Mouse (Mus musculus): Measurements from ENCODE around the gene Olfr876. TPM values are rescaled to one million over a fixed set of nuclear protein-coding genes. Genes with fewer than 3 reads are reported as not detected.
"Not testable (repeated sequence)": the region's sequence is repeated elsewhere in the genome, so short reads cannot be mapped to it uniquely, and the experiment has no call there.

Gene Olfr876
- not detected for polyA plus RNA-seq (2017; shearing (Covaris generic))

DNA sequence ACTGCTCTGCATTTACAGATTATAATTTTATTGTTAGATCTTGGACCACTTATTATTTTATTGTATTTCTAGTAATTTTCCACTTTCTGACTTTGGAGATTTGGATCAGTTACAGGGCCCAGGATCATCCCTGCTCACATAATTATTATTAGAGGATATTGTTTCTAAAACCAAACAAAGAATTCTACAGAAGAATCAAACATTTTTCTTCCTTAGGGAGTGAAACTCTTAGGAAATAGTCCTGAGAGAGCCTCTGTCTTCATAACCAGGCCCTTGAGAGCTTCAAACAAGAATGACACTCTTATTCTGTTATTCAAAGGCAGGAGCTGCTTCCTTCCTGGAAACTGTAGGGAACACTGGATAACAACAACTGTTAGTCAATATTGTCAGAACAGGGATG, at the start of gene Olfr876:
Gene Olfr876 (plus strand): TSS at position 301 of the 400 bp plus-strand sequence.
- ATAC-seq, result no peak

DNA sequence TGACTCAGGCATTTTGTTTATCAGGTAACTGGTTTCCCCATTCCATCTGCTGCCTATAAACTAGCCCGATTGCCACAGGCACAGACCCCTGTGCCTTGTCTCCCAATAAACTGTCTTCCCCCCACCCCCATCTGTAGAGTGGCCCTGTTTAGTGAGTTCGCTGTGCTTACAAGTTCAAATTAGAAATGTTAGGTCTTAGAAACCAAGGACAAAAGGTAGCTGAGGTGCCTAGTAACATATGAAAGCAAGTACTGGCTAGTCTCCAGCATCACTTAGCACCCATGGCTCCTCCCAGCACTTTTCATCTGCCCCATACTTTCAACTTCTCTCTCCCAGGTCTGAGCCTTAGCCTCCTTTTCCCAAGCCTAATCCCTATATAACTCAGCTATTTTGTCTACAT, 41.1 kb upstream of the Olfr876 start:
- ATAC-seq, result no peak

DNA sequence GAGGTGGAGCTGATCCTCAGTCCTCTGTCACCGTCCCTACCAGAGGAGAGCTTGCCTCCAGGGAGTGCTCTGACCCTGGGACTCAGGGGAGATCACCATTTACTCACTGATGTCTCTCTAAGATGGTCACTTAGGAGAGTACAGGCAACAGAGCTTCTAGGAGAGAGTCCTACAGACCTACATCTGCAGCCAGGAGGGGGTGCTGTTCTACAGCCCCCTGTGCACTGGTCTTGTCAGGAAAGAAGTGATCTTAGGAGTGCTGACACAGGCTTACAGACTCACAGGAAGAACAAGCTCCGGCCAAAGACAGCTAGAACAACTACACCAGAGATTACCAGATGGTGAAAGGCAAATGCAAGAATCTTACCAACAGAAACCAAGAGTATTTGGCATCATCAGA, 40.3 kb upstream of the Olfr876 start:
- no peak for ATAC-seq

DNA sequence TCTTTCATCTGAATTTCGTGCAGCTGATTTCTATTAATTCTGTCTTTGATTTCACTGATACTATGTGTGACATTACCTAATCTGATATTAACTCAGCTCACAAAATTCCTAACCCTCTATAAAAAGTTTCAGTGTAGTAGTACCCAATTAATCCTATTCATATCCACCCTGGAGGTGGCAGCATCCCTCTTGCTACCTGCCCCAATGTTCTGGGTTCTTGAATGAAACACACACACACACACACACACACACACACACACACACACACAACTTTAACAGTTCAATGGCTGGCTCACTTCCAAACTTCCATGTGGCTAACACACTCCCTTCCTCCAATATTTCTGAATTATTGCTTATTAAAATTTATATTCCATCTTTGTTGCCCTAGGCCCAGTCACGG, 32.2 kb upstream of the Olfr876 start:
- ATAC-seq, result no peak

DNA sequence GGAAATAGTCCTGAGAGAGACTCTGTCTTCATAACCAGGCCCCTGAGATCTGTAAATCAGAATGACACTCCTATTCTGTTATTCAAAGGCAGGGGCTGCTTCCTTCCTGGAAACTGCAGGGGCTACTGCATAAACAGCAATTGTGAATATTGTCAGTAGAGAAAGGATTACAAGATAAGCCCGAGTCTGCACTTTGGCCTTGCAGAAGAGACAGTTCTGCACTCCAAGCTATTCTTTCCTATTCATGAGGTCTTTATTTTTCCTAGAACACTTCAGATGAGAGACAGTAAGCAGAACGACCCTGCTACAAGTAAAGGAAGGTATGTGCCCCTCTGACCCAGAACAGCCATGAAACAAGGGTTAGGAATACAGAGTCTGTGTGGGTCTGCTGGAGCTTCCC, 31.1 kb upstream of the Olfr876 start, which contains the start of gene Olfr875:
Gene Olfr875 (plus strand): TSS at position 99 of the 400 bp plus-strand sequence.
- ATAC-seq, result no peak

DNA sequence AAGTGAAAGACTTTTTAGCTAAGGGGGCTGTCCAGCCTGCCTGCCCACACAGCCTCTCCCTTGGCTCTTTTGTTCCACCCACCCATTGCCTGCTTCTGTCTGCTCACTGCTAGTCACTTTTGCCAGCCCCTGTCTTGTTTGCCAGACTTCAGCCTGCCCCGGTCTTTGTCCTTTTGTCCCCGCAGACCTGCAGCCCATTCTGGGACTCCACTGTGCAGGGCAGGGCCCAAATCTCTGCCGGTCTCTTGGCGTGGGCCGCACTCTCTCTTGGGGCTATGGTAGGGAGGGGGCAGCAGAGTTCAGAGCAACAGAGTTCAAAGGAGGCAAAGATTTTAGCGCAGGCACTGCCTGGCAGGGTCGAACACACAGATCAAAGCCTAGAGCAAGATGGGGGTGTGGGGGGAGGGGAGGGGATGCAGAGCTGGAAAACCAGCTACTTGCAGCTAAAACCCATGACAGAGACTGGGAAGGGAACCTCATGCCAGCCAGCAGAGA, 20.0 kb upstream of the Olfr876 start:
- ATAC-seq, result no peak

DNA sequence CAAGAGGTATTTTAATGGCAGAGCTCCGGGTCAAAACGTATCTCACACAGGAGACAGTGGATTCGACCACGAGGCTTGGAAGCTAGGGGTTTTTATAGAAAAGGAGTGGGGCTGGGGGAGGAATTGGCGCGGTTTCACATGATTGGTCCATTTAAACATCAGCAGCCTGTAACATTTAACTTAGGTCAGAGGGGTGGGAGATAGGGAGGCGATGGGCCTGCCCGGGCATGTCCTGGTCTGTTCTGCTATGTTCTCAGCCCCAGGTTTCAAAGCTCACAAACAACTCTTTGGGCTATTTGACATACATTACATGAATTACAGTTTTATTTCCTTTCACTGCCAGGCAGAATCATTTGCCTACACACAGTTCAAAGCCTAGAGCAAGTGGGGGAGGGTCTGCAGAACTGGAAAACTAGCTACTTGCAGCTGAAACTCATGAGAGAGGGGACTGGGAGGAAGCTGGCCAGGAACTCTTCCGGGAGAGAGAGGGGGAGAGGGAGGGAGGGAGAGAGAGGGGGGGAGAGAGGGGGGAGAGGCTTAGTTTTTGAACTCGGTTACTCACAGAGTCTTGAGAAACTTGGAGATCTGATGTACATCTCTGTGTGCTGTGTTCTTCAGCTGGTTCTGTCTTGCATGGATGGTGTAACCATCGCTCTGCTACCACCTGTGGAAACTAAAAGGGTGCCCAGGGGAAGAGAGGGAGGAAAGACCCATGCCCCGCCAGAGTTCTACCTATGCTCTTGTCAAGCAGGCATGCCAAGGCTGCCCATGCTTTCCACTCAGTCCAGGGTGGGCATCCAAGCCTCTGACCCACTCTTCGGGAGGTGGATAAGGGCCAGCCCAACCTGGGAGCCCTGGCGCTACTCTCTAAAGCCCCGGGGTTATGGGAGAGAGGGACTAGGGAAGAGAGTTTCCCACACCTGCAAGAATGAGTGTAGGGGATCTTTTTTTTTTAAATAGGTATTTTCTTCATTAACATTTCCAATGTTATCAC, 19.1 kb upstream of the Olfr876 start:
- not testable (repeated sequence) for ATAC-seq

DNA sequence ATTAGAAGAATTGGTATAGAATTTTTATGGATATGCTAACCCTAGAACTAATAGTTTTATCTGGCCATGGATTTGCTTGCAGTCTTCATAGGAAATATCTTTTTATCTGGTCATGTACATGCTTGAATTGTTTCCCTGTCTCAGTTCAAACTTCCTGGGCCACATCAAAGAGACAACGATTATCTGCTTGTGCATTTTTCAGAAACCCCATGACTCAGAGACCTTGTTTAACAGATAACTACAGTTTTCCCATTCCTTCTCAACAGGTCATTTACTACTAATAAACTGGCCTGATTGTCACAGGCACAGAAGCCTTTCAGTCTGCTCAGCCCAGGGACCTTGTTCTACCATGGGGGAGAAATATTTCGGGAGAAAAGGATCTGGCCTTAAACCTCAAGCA, 16.4 kb upstream of the Olfr876 start:
- ATAC-seq, result no peak

DNA sequence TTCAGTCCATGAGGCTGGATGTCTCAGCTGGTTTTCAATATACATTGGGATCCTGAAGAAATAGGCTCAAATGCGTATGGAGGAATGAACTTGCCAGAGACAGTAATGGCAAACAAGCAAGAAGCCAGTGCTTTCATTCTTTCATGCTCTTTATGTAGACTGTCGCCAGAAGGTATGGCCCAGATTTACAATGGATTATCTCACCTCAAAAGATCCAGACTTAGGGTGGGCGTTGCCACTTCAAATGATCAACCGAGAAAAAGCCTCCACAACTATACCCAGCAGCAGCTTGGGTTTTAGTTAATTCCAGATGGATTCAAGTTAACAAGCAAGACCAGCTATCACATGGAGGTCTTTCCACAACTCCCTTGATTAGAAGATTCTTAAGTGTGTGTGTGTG, 776 bp upstream of the Olfr876 start:
- ATAC-seq, result no peak

DNA sequence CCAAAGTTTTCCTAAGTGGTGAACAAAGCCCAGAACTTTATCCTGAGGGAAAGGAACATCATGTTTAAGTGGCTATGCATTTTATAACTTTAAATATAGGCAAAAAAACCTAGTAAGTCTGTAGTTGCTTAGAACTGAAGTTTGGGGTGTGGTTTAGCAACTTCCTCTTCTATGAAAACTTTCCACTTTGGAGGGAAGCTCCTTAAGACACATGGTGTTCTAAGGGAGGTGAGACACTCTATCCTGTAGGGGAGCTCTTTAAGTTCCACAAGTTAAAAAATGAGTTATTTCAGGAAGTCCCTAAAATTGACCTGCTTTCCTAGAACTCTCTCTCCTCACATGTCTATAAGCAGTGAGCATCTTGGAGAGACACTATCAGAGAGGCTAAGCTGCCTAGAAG, 4.4 kb downstream of the Olfr876 start:
- ATAC-seq, result no peak

DNA sequence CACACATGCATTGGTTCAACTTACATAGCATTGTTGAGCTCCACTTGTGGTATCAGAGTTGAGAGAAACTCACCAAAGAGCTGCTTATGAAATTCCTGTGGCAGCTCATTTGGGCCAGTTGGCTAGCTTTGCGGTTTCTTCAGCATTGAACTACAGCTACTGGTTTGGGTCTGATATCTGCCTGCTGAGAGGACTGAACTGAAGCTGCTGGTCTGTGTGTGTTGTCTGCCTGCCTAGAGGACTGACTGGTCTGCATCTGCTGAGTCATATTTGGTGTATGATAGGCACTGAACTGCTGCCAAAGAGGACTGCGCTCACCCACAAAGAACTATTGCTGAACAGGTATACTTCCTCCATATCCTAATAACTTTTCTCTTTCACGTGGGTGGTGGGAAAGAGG, 5.6 kb downstream of the Olfr876 start:
- ATAC-seq, result no peak

DNA sequence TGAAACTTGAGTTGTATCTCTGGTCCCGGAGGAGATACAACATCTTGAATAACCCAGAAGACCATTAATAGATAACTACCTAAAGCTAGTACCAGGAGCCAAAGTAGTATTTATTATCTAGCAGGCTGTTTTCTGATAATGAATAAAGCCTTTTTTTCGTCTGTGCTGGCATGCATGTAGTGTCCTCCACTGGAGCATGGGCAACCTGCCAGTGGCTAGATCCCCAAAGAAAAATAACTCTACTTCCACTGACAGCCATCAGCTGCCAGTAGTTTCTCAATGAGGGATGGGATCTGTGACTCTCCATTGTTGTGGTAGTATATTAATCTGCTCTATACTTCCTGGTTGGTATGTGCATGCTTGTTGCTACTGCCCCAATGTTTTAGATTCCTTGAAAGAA, 6.1 kb downstream of the Olfr876 start:
- no peak for ATAC-seq

DNA sequence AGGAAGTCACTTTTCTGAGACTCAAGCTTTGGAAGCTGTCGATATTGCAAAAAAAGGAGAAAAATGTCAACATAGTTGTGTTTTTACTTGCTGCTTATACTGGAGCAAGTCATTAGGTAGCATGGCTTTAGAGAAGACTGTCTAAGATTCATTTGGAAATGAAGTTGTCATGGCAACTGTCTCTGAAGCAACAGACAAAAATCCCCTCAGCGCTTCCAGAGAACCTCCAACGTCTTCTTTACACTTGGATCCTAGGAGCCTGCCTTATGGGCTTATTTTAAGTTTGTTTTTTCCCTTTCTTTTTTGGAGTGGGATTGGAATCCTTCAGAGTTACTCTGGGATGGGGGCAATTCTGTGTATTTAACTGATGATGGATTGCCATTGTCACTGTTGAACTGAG, 11.9 kb downstream of the Olfr876 start:
- no peak for ATAC-seq

DNA sequence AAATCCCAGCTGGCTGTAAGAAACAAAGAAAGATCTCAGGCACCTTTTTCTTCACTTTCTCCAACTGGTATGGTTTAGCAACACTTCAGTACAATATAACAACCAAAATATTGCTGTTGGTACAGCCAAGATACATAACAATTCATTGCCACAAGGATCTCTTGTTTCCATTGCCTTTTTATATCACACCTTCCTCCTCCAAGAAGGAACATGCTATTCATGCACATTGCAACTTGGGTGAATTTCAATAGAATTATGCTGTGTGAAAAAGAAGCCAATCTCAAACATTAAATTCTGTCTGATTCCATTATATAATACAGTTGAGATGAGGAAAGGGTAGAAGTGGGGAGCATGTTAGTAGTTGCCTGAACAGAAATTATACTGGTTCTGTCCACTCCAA, 27.1 kb downstream of the Olfr876 start:
- no peak for ATAC-seq

DNA sequence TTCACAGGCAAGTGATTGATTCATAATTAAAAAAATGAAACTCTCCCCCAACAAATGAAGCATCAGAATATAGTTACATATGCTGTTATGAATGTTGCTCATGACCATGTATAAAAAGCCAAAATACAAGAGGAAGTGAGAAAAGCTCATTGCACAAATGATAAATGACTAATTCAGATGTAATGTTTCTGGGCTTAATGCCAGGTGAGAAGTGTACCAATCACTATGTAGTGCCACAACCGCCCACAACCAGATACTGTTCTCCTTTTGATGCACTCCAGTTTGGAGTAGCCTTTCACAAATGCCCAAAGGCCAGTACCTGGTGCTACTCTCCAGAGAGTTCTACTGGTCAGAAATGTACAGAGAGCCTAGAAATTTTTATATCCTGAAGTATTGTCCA, 30.5 kb downstream of the Olfr876 start:
- no peak for ATAC-seq

DNA sequence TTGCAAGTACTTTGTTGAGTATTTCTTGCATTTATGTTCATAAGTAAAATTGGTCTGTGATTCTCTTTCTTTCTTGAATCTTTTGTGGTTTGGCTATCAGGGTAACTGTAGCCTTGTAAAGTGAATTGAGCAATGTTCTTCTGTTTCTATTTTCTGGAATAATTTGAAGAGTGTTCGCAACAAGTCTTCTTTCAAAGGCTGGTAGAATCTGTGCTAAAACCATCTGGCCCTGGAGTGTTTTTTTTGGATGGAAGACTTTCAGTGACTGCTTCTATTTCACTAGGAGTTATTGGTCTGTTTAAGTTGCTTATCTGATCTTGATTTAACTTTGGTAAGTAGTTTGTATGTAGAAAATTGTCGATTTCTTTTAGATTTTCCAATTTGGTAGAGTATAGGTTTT, 46.4 kb downstream of the Olfr876 start:
- ATAC-seq, result no peak

DNA sequence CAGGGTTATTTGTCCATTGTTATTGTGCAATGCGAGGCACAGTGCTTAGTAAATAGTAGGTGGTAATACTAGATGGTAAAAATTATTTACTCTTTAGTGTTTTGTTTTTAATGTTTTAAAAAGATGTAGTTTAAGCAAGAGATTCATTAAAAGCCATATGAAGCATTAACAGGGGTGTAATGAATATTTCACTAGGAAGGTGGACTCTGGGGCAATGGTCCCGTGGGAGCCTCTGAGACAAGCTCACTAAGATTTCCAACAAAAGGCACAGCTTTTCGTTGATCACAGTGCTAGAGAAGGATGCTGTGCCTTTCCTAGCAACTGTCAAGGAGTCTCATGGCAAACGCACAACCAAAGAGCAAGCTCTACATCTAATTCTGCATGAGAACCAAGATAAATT, 51.1 kb downstream of the Olfr876 start, which contains the start of gene Olfr877:
Gene Olfr877 (plus strand): TSS at position 301 of the 400 bp plus-strand sequence.
- ATAC-seq, result no peak

Other genes with a start within 250 kb of the Olfr876 start
- 10 to 100 TPM; 17.2 to 17.7 TPM for gene Siae, start 247.3 kb upstream of the Olfr876 start, polyA plus RNA-seq (2017; shearing (Covaris generic))
- gene Spa17, start 189.3 kb upstream of the Olfr876 start, polyA plus RNA-seq (2017; shearing (Covaris generic)), result under 1 TPM in 1 of 2 experiments, not detected in 1; 0.97 TPM
- gene Tbrg1, start 145.7 kb upstream of the Olfr876 start, polyA plus RNA-seq (2017; shearing (Covaris generic)), result 100 to 1,000 TPM; 201 to 217 TPM
- gene Panx3, start 133.8 kb upstream of the Olfr876 start, polyA plus RNA-seq (2017; shearing (Covaris generic)), result not detected
- gene Olfr160, start 86.8 kb upstream of the Olfr876 start, polyA plus RNA-seq (2017; shearing (Covaris generic)), result under 1 TPM in 1 of 2 experiments, not detected in 1; 0.13 TPM
- gene Olfr874, start 57.9 kb upstream of the Olfr876 start, polyA plus RNA-seq (2017; shearing (Covaris generic)), result not detected
- gene Olfr875, start 31.2 kb upstream of the Olfr876 start, polyA plus RNA-seq (2017; shearing (Covaris generic)), result not detected
- gene Olfr877, start 51.2 kb downstream of the Olfr876 start, polyA plus RNA-seq (2017; shearing (Covaris generic)), result not detected
- gene Olfr145, start 93.7 kb downstream of the Olfr876 start, polyA plus RNA-seq (2017; shearing (Covaris generic)), result not detected
- gene Olfr878, start 114.8 kb downstream of the Olfr876 start, polyA plus RNA-seq (2017; shearing (Covaris generic)), result under 1 TPM in 1 of 2 experiments, not detected in 1; 0.17 TPM
- gene Olfr881, start 188.8 kb downstream of the Olfr876 start, polyA plus RNA-seq (2017; shearing (Covaris generic)), result not detected
- not detected for gene Olfr883, start 222.8 kb downstream of the Olfr876 start, polyA plus RNA-seq (2017; shearing (Covaris generic))
- gene Olfr884, start 243.5 kb downstream of the Olfr876 start, polyA plus RNA-seq (2017; shearing (Covaris generic)), result not detected

All from CD4-positive, CD25-positive, alpha-beta regulatory T cell, adult 4 months (primary cell).